Mouse (Mus musculus): ENCODE measurements around the gene Ces2c.
"Not testable (repeated sequence)": the region's sequence is repeated elsewhere in the genome, so short reads cannot be mapped to it uniquely, and the experiment has no call there.

DNA sequence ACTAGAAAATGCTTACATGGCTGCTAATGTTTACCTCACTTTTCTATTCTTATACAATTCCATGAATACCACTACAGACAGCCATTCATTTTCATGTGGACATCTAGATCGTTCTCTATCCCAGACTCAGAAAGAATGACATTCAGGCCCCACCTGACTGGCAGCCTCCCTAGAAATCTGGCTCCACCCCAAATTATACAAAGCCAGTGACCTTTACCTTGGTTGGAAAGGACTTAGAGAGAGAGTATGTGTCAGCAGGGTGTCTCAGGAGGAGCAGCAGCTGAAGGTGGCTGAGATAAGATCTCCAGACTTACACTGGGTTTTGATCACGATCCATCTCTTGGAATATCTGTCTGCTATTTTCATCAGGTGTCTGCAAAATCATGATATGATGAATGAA, 22.0 kb downstream of the Ces2c start:
- not testable (repeated sequence) for TF ChIP-seq TCF12 (IDR thresholded peaks at IDR 0.05; ENCODE audit: insufficient read depth, poor library complexity, severe bottlenecking); MAX (IDR thresholded peaks at IDR 0.05; ENCODE audit: low read depth); MYOD1 (IDR thresholded peaks at IDR 0.05; ENCODE audit: control insufficient read depth in 1 of 3, insufficient read length in 2 of 3, low read depth in 2 of 3); USF1 (IDR thresholded peaks at IDR 0.05; ENCODE audit: low read depth); POLR2A (IDR thresholded peaks at IDR 0.05; ENCODE audit: insufficient read length, low read depth); POLR2AphosphoS2 (IDR thresholded peaks at IDR 0.05; ENCODE audit: insufficient read length, low read depth); E2F4 (IDR thresholded peaks at IDR 0.05; ENCODE audit: insufficient read depth); MYOG (IDR thresholded peaks at IDR 0.05; ENCODE audit: control insufficient read depth in 1 of 3, insufficient read depth in 1 of 3, insufficient read length in 2 of 3, low read depth in 2 of 3); CEBPB (IDR thresholded peaks at IDR 0.05; ENCODE audit: insufficient read depth, poor library complexity, severe bottlenecking)

Measured in myocyte (in vitro differentiated cells).